Comparison of ENCODE assay signal across 15 mouse cellular contexts in genomic region chr4:144983228-144983744, GRCm38 (mm10).
A peak's percentile ranks its signal among the peaks of the same experiment; 100 is the strongest.
DNase-seq lines count a peak whose midpoint lies in the region; ATAC-seq and TF ChIP-seq lines count a peak whose summit lies in the region.
"Had no signal": no experiment of that assay in that cellular context is flagged by ENCODE, and none has a peak within 500 bp of the region (broad histone marks: within the 10 kb centered on the region; RNA-seq: fewer than 3 reads in every experiment).

No protein-coding gene starts in this region.

- no peaks in the 10 kb centered on the region for H3K27me3 ChIP-seq in spleen, adult 2 months (ENCODE audit: control insufficient read depth, insufficient read depth, low read length)
- no peaks in the 10 kb centered on the region for H3K27me3 ChIP-seq in limb, embryonic 10.5 days (ENCODE audit: low read depth, poor library complexity, severe bottlenecking)
- H3K27me3 ChIP-seq: embryonic facial prominence, embryonic 13.5 days; limb, embryonic 13.5 days; midbrain, embryonic 12.5 days; stomach, embryonic 15.5 days had no signal

- whole genome bisulfite sequencing in spleen, adult 2 months, result 89% methylated on average over 8 of the region's 8 CpGs
- 69% methylated on average over 8 of the region's 8 CpGs for WGBS in limb, embryonic 10.5 days

- 0 out of 2 replicates have a peak, but pooled peaks cover 1% of the 10 kb centered on the region for H3K36me3 ChIP-seq in spleen, adult 2 months (ENCODE audit: control insufficient read depth, insufficient read depth, low read length)
- peaks cover 5% of the 10 kb centered on the region; the same call in 1 of the 2 replicates for H3K36me3 ChIP-seq in limb, embryonic 10.5 days
- H3K36me3 ChIP-seq: midbrain, embryonic 12.5 days; stomach, embryonic 15.5 days had no signal

- no peak overlapping the region for H3K4me3 ChIP-seq in spleen, adult 2 months (ENCODE audit: extremely low read depth, insufficient read depth, insufficient read length)
- no peak overlapping the region for H3K4me3 ChIP-seq in limb, embryonic 10.5 days
- H3K4me3 ChIP-seq: embryonic facial prominence, embryonic 13.5 days; limb, embryonic 13.5 days; midbrain, embryonic 12.5 days; stomach, embryonic 15.5 days had no signal

- no peaks in the 10 kb centered on the region for H3K9me3 ChIP-seq in limb, embryonic 10.5 days (replicated peaks)
- H3K9me3 ChIP-seq: embryonic facial prominence, embryonic 13.5 days; limb, embryonic 13.5 days; midbrain, embryonic 12.5 days; stomach, embryonic 15.5 days had no signal

- peaks cover 15% of the 10 kb centered on the region for H3K4me1 ChIP-seq in spleen, adult 2 months (ENCODE audit: control insufficient read depth, insufficient read depth, insufficient read length)
- peaks cover 53% of the 10 kb centered on the region for H3K4me1 ChIP-seq in limb, embryonic 10.5 days
- H3K4me1 ChIP-seq: midbrain, embryonic 12.5 days; stomach, embryonic 15.5 days had no signal

- no peak for TF ChIP-seq POLR2A in spleen, adult 2 months (IDR thresholded peaks at IDR 0.05; ENCODE audit: low read depth, low read length)

- peak; percentile 33 for DNase-seq in adrenal gland, postnatal 10 days
- no peak for DNase-seq in adrenal gland, postnatal 36 days
- peak; percentile 20 for DNase-seq in kidney, adult 18-20 months
- no peak for DNase-seq in kidney, adult 8-10 months
- DNase-seq in spleen, adult 2 months (ENCODE audit: low read depth in 1 of 2, low spot score in 2 of 2), result no peak
- no peak for DNase-seq in spleen, adult 18-20 months
- DNase-seq in limb, embryonic 10.5 days (ENCODE audit: low spot score), result no peak
- DNase-seq: cerebellum, adult 18-20 months; gastrocnemius, postnatal 25 days; thymus, postnatal 14 days had no signal

- no peak for TF ChIP-seq CTCF in spleen, adult 2 months (IDR thresholded peaks at IDR 0.05; ENCODE audit: extremely low read depth, insufficient read depth, insufficient read length, insufficient replicate concordance)

- no peak for ATAC-seq in activated CD4-positive, CD25-positive, alpha-beta regulatory T cell, adult 4 months

- 0 out of 2 replicates have a peak overlapping the region, but pooled peaks have one; percentile 3 for H3K27ac ChIP-seq in spleen, adult 2 months (ENCODE audit: insufficient read depth, low read length)
- H3K27ac ChIP-seq in limb, embryonic 10.5 days, result peak overlapping the region; percentile 56; the same call in 1 of the 2 replicates
- H3K27ac ChIP-seq: embryonic facial prominence, embryonic 13.5 days; limb, embryonic 13.5 days; midbrain, embryonic 12.5 days had no signal

Comparison
In these comparisons a context has a peak if more than half of its experiments do, and no peak if none do; other contexts are left out.
1. DNase-seq: peak in adrenal gland, postnatal 10 days (single experiment) and kidney, adult 18-20 months (single experiment); none in adrenal gland, postnatal 36 days (0 of 2), kidney, adult 8-10 months (0 of 2), spleen, adult 2 months (0 of 2), spleen, adult 18-20 months (0 of 2) and limb, embryonic 10.5 days (single experiment).